Mouse (Mus musculus) thymus, adult 18-20 months (tissue): Measurements from ENCODE around the gene Cdhr3.

Experiments
- DNase-seq, 2 experiments: peaks; one replicate each; pipeline ENCODE4 v3.0.0; 2022; ENCODE audit warnings: mixed read lengths in 2 of 2

Gene Cdhr3

DNA sequence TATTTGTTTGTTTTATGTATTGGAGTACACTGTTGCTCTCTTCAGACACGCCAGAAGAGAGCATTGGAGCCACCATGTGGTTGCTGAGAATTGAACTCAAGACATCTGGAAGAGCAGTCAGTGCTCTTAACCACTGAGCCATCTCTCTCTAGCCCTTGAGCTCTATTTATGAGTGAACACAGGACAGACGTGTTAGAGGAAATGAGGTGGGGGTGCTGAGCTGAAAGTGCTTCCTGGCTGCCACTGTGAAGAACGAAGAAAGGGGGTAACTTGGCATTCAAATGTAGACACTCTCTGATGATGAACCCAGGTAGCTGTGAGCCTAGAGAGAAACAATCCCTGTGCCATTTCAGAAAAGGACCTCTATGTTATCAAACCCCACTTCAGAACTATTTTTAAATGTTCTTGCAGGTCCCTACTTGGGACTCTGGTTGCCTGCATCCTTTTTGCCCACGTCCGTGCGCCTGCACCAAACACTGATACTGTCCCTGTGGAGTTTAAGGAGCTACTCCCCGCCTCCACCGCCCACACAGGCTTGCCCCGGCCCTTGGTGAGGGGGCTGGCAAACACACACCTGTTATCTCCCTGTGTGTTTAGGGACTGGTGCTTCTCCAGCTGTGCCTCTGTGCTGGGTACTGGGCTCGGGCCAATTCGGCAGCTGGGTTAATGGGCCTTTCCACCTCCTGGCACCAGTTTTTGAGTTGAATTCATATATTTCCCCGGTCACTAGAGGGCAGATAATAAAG lies 58.2 kb downstream of the Cdhr3 start:
- no peak for DNase-seq

DNA sequence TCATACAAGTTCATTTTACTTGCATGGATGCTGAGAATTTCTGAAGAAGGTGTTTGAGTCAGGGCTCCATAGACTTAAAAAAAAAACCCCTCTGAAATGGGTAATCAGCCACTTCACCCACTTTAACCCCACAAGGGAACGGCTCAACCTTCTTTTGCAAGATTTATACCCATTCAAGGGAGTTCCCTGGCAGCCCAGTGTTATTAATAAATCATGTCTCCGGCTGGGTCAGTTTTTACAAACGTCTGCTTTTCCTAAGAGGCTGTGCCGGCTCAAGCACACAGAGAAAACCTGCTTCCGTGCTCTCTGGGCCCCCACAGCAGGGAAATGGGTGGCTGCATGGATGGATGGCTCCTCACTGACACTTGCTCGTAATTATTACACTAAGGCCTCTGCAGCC lies 59.5 kb downstream of the Cdhr3 start:
- no peak for DNase-seq

DNA sequence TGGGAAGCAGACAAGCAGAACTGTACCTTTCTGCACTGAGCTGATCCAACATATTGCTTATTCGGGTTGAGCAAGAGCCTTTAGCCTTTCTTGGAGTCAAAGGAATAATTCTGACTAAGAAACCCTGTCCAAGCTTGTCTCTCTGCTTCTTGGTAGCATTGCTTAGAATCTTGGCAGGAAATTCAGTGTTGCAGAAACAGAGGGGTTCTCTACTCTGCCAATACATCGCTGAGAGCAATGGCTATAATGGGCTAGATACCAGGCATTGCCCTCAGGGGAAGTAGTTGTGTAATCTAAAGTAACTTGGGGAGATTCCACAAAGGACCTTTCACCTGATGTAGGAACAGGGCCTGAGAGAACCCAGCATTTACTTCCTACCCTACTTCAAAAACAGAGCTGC lies 62.1 kb downstream of the Cdhr3 start:
- no peak for DNase-seq

DNA sequence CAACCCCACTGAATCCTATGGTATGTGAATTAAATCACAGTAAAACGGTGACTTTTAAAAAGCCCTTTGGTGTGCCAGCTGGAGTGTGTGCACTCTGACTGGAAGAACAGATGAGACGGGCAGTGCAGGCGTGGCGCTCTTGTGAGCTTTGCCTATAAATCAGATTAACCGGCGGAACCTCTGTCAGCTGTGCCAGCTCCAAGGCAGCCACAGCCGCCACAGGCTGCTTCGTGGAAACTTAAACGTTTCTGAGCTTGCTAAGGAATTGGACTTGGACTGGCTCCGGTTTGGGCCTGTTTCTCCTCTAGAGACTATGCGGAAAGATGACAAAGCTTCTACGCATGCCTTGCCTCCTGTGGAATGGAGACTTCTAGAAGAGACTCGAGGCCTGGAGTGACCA lies 62.6 kb downstream of the Cdhr3 start:
- DNase-seq: no peak

DNA sequence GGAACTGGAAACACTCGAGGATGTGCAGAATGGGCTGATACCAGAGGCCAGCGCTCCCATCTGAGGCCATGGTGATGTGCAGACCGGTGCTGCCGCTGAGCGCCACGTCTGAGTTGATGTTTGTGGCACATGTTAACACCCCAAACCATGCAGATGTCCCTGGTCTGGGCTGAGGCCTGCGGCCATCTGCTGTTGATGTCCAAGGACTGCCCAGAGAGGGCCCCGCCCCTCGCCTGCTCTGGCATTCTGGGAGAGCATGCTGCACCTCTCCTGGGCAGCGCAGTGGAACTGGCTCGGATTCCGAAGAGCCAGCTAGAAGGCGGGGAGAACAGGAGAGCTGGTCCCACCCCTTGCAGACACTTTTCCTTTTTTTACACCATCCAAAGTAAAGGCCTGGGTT lies 64.0 kb downstream of the Cdhr3 start:
- DNase-seq: no peak

DNA sequence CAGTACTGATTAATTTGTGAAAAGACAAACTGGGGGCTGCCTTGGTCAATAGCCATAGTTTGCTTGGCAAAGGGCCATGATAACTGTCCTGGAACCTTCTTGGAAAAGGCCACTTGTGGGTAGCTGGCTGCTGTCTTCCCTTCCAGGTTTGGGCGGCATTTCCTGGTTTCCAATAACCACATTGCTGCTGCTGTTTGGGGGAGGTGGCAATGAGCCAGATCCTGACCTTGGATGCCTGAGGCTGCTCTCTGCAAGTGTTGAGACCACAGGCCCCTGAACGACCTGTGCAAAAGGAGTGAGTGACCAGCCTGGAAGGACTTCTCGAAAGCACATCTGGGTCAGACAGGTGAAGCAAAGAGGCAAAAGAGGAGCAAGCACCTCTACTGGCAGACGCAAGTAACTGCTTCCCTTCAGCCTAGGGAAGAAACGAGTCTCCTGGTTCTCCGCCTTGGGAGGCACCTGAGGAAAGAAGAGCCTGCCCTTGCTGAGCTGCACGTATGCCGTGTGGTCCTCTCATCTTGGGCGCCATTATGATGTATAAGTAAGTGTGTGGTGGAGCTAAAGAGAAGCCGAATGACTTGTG lies 64.5 kb downstream of the Cdhr3 start:
- no peak for DNase-seq

DNA sequence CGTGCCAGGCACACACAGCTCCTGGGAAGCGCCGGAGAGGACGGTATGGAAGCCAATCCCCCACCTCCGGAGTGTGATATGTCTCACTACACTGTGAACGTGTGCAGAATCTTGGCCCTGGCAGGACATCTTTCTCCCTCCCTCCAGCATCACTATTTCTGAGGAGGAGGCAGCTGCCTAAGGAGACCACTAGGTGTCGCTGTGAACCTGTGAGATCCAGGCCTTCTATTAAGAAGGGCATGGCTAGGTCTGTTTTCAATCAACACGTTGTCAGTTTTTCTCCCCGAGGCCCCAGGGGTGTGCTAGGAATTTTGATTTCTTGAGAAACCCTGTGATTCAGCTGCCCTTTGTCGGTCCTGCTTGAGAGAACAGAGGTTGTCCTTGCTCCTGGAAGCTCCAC lies 65.6 kb downstream of the Cdhr3 start:
- DNase-seq: peak in 1 of 2 experiments; percentile 45

DNA sequence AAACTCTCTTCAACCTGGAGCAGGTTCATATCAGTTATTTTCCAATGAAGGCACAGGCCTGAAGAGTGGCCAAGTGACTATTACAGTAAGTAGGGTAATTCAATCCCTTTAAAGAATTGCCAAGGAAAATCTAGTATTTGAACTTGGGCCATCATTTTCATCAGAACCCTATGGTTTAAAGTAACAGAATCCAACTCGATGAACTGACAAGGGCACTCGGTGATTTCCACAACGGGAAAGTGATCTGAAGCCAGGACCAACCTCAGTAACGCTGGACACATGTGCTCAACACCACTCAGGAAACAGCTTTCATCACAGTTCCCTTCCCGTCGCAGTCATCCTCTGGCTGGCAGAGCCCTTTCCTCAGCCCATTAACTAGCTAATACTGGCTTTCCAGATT lies 68.2 kb downstream of the Cdhr3 start:
- DNase-seq: no peak

DNA sequence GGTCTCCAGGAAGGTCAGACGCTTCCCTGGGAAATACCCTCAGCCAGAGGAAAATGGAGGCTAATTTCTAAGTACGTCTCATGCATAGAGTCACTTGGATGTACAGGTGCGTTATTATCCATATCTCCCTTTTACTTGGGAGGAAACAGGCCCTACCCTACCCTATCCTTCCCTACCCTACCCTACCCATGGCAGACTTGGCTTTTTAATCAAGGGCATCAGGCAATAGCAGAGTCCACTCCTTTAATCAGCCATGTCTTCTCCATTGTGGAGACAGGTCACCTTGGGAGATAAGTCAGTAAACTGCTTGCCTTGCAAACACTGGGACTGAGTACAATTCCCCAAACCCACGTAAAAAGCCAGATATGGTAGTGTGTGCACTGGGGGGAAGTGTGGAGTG lies 70.9 kb downstream of the Cdhr3 start:
- DNase-seq: no peak

DNA sequence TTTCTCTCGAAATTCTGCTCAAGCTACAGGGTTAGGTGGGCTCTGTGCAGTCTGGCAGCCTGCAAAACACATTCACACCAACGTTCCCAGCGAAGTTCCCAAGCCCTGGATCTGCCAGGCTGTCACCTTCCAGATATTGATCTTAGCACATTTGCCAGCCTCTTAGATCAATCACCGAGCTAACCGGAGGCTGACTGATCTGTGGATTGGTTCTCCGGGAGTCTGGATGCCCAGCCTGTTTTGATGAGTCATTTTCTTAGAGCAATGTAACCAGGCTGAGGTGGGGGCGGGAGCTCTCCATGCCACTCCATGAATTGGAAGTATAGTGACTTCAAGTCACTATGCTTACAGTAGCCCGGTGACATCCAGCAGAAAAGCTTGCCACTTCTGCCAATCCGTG lies 71.5 kb downstream of the Cdhr3 start:
- no peak for DNase-seq

DNA sequence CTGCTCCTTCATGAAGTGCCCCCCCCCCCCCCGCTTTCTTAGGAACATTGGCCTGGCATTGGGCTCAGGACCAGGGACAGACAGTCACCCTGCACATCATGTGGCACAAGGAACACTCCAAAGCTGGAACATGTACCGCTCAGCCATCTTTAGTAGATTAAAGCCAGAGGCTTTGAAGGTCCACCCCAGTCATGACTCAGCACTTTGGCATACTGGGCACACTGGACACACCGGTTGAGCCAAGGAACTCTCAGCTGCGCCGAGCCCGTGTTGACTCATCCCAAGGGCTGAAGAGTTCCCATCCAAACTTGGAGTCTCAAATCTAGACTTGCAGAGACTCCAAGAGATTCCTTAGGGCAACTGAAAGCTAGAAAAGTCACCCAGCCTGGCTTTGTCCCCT lies 72.7 kb downstream of the Cdhr3 start:
- no peak for DNase-seq

DNA sequence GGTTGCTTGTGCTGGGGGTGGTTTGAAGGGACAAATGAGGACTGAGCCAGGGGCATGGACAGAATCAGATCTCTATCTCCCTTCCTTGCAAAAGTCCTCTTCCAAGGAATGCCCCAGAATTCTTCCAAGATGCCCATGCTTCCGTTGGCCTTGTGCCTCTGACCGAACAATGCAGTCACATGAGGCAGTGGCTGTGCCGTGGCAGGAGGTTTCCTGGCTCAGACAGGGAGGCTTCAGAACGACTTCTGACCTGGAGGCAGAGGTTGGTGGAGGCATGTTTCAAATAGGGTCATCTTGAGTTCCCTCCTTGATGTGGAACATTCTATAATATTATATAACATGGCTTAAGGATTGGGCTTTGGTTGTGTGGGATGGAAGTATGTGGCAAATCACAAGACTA lies 74.1 kb downstream of the Cdhr3 start:
- DNase-seq: no peak

DNA sequence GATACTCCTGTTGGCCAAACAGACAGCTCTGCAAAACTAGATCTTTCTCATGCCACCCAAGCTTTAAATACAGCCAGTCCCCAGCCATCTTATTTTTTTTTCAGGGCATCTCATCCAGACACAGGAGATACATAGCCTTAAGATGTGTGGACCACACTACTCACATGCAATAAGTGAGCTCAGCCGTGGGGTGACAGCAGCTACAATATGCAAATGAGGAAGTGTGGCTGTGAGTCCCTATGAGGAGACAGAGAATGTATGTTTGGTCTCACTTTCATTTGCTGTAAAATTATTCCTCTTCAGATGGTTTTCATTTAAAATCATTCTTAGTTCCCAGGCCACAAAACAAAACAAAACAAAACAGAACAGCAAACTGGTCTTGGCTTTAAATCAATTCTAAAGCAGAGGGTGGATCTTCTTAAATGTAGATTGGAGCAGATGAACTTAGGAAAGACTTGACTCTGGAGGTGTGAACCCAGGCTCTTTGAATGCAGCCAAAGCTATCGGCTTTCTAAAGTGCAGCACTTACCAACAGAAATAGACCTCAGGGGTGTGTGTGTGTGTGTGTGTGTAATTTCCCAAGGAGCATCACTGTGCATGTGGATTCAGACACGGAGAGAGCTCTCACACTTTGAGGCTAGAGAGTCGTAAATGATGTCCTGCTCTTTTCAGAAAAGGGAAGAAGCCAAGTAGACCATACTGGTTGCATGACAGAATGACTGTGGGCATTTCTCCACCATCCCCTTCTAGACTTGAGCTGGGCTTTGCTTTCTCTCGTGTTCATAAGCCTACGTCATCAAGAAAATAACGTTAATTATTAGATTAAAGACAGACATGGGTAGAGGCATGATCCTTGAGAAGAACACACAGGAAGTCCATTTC lies 75.6 kb downstream of the Cdhr3 start:
- DNase-seq: no peak

DNA sequence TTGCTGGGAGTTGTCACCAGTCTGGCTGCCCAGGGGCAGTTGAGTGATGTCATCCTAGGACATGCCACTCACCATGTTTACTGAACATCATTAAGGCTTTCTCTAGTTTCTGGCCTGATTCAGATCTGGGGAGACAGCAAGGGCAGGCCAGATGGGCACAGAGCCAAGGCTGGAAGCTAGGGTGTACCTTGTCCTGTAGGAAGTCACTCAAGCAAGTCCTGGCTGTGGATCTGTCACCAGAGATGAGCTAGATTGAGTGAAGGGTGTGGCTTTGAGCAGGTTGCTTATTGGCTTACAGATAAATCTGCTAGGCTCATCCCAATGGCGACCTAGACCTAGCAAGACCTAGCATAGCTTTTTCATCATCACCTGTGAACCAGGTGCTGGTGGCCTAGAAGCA lies 77.6 kb downstream of the Cdhr3 start:
- DNase-seq: no peak

DNA sequence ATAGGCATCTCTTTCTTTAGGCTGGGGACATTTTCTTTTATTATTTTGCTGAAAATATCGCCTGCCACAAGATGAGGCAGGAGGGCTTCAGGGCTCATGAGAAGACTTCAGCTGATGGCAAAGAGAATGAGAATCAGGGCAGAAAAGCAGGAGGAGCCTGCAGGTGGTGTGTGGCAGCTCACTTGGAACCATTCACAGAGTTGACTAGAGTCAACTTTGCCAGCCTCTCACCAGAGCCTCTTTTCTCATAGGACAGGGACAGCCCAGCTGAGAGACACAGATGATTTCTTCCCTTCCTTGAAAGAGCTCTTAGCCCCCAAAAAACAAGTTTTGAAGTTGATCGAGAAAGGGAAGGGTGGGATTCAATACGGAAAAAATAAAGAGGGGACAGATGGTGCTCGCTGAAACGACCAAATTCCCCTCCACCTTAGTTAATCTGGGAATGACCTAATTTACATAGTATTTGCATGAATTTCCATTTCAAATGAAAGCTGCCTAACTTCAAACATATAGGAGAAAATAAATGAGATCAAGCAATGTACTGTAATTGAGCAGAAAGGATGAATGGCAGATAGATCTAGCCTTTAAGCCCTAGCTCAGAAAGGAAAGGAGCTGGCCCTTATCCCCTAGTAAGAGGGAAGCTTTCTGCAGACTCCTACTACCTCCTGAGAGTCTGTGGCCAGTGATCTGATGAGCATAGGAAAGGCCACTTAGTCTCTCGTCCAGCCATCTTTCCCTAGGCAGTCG lies 78.5 kb downstream of the Cdhr3 start:
- no peak for DNase-seq

DNA sequence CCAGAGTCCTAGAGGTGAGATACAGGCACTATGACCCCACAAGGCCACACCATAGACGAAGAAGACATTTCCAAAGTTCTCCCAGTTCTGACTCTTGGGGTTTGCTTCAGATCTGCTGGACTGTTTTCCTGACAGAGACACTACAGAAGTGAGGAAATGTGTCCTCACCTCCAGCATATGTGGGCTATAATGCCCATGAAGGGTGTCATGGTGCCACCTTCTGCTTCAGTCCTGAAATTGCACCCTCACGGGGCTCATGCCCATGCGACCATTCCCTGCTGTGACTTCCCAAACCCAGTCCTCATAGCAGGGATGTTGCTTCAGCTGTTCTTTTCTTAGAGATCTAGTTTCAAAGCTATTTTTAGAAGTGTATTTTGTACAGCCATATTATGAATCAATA lies 82.6 kb downstream of the Cdhr3 start:
- peak; percentile 34 to 46 for DNase-seq

DNA sequence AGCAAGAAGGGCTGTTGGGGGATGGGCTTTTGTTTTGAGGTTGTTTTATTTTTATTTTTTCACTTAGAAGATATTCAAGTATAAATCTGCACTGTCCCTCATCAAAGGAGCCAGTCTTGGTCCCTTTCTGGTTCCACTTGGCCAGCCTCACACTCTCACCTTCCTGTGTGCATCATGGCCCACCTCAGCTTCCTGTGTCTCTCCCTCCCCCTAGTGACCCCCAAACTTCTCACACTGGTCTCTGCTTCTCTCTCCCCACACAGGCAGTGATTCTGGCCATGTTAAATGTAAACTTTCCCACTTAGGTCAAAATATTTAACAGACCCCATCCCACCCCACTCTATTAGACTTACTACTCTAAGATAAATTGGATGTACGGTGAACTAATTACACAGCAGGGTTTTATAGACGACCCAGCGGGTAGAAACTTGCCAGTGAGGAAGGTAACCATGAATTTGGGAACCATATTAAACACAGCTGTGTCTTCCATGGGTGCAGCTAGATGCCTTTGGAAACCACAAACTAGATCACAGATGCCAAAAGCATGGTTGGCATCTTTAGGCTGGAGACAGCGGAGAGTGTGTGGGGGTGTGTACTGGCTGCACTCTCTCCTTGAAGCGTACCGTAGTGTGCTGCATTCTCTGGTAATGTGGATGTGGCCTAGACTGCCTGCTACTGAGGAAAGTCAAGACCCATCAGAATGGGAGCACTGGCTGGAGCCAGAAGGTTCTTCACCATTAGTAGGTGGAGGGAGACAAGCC lies 83.3 kb downstream of the Cdhr3 start:
- DNase-seq: no peak

DNA sequence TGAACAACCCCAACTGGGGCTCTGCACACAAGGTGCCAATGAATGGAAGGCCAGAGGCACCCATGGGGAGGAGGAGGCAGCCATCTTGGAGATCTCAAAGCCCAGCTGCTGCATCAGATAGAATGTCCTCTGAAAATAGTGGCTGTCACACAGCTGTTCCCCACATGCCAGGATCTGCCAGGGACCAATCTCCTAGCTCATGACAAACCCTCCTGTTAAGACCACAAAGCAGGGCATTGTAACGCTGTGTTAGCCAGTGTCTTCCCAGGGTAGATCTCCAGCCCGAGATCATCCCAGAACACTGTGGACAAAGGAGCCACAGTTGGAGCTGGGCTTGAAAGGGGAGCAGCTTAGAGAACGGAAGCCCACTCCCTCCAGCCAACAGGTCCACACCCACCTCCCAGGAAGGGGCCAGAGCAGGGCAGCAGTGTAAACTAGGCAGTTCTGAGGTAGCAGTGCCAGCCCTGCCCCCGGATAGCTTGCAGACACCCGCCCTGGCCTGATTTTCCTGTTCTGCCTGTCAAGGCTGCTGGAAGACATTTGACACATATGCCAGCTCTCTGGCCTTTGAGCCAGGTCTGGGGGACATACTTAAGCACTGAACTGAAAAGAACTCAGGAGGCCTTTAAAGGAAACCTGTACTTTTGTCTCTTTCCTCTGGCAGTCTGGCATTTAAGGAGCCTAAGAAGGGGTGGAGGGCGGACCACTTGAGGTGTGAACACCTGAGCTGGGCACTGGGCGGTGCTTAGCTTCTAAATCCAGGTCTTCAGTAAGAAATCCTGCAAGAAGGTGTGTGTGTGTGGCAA lies 84.2 kb downstream of the Cdhr3 start:
- no peak for DNase-seq

DNA sequence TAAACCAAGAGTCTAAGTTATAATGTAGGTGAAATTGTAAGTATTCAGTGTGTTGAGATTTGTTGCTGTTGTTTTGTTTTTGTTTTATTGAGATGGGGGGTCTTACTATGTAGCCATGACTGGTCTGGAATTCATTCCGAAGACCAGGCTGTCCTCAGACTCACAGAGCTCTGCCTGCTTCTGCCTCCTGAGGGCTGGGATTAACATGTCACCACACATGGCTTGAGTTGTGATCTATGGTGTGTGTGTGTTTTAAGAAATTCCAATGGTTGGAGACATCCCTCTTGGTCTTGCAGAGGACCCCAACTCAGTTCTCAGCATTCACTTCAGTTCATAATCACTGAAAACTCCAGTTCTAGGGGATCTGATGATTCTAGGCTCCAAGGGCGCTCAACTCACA lies 85.5 kb downstream of the Cdhr3 start:
- no peak for DNase-seq

DNA sequence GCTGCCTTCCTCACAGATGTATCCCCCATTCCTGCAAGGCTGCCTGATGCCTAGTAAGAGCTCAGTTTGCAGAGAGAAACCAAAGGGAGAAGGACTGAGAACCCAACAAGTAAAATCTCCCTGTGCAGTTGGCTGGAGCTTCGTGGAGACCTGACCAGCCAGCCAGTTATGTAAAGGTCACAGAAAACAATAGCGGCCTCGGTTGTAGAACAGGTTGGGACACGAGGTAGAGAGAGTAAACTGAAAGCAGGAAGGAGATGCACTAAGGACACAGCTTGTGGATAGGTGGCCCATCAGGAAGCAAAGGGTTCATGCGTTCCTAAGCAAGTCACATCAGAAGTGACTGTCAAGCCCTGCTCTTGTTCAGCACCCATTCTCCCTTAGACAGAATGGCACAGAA lies 86.8 kb downstream of the Cdhr3 start:
- no peak for DNase-seq

DNA sequence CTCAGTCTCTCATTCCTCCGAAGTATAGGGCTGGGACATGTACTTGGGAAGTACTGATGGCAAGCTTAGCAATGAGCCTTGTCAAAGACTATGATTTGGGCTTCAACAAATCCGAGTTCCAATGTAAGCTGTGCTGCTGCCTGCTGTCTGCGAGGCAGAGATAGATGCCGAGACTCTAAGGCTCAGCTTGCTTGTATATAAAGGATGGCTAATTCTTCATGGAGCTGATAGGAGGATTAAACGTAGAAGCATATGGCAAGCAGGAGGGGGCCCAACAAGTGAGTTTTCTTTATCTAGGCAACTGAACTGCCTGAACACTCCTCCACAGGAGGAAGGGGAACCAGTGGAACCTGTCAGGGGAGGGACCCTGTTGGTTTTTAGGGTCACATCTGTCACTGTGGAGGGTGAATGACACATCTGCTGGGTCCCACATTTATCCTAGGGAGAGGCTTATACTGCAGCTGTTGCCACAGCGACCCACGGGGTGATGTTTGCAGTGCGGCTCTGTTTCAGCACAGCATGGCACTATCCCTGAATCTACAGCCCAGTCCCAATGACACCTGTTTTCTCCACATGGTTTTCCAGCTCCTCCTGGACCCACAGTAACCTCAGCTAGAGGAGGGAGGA lies 89.2 kb downstream of the Cdhr3 start:
- no peak for DNase-seq
